Mouse (Mus musculus) stomach, postnatal 0 days (tissue): Measurements from ENCODE around the gene Pkd1l3. TPM values are rescaled to one million over a fixed set of nuclear protein-coding genes. Genes with fewer than 3 reads are reported as not detected.

Source experiments
- ATAC-seq: fragments of 200-750 bp; cut with Nextera tagmentation; 2 replicates; pipeline ENCODE4 v1.8.0; 2017; ENCODE audit not compliant: low FRiP score, low TSS enrichment
- DNase-seq: peaks from one replicate; pipeline ENCODE4 v3.0.0-alpha.2; 2016; ENCODE audit warnings: low spot score
- H3K27ac ChIP-seq: fragments of 300-500 bp; sonication (generic); replicated peaks from 2 replicates; pipeline ENCODE4 v1.5.1; 2014; ENCODE audit warnings: mild to moderate bottlenecking, control low read depth
- H3K27me3 ChIP-seq: fragments of 300-500 bp; sonication (generic); 2 replicates; pipeline ENCODE4 v1.6.1; 2014; ENCODE audit warnings: low read length; ENCODE audit not compliant: control insufficient read depth, insufficient read depth
- H3K36me3 ChIP-seq: fragments of 300-500 bp; sonication (generic); 2 replicates; pipeline ENCODE4 v1.6.1; 2014; ENCODE audit warnings: low read length, mixed read lengths; ENCODE audit not compliant: control insufficient read depth, insufficient read depth
- H3K4me1 ChIP-seq: fragments of 300-500 bp; sonication (generic); replicated peaks from 2 replicates; pipeline ENCODE4 v1.6.1; 2014; ENCODE audit warnings: antibody characterized with exemption; ENCODE audit not compliant: control insufficient read depth, insufficient read depth
- H3K4me2 ChIP-seq: fragments of 300-500 bp; sonication (generic); replicated peaks from 2 replicates; pipeline ENCODE4 v1.6.1; 2014; ENCODE audit warnings: low read depth, mild to moderate bottlenecking, control low read depth, moderate library complexity
- H3K4me3 ChIP-seq: fragments of 300-500 bp; sonication (generic); 2 replicates; pipeline ENCODE4 v1.5.1; 2014; ENCODE audit warnings: low read depth, low read length, control low read depth
- H3K9ac ChIP-seq: fragments of 300-500 bp; sonication (generic); 2 replicates; pipeline ENCODE4 v1.6.1; 2014; ENCODE audit warnings: mild to moderate bottlenecking, low read length, control low read depth, mixed read lengths
- H3K9me3 ChIP-seq: fragments of 300-500 bp; sonication (generic); 2 replicates; pipeline ENCODE4 v1.6.1; 2016; ENCODE audit warnings: low read length; ENCODE audit not compliant: control insufficient read depth
- CTCF ChIP-seq: IDR thresholded peaks from 2 replicates; pipeline ENCODE4 v1.5.1; 2016; ENCODE audit warnings: antibody characterized with exemption, low read depth, mild to moderate bottlenecking, moderate library complexity
- EP300 ChIP-seq: optimal IDR thresholded peaks from 2 replicates; pipeline ENCODE3; 2016; ENCODE audit warnings: antibody characterized with exemption
- WGBS: fragments of 180-500 bp; shearing (Covaris S2); extraction: QIAGEN DNeasy Blood & Tissue Kit; methylation state at CpG from one replicate; pipeline ENCODE4 v1.1.7; 2014; 5-methylcytosine and 5-hydroxymethylcytosine counted together
- polyA plus RNA-seq: library from polyadenylated mRNA; unstranded; fragments of >200 nt; fragmentation: Nextera tagmentation; extraction: Ambion mirVana; gene quantifications from 2 replicates; pipeline ENCODE4 v1.2.1, GENCODE M21; 2015

Gene Pkd1l3
- polyA plus RNA-seq, 1 experiment from 2014 or later = not detected

DNA sequence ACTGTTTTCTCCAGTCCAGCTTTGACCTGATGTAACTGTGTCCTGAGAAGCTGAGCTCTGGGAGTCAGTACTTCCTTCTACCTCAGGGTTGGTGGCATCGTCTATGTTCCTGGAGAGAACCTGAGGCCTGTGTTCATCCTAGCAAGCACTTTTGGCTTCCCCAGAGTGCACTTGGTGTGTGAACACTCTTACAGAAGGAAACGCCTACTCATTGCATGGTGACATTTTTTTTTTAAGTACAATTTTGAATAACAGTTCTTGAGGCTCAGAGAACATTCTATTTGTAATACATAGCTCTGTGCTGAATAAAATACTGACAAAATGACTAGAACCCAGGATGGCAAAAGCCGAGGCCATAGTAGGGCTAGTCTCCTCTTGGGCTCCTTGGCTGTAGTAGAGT is 42.5 kb downstream of the Pkd1l3 start:
- TF ChIP-seq CTCF (no peak), EP300 (no peak)
- ATAC-seq (no peak), DNase-seq (no peak)
- Histone ChIP-seq H3K36me3 (no peaks in the 10 kb centered on the region), H3K4me3 (no peak overlapping the region), H3K4me2 (no peak overlapping the region), H3K4me1 (no peaks in the 10 kb centered on the region), H3K9ac (no peak overlapping the region), H3K27ac (no peak overlapping the region), H3K9me3 (no peaks in the 10 kb centered on the region), H3K27me3 (no peaks in the 10 kb centered on the region)
- WGBS = 79% methylated on average over 3 of the region's 3 CpGs

DNA sequence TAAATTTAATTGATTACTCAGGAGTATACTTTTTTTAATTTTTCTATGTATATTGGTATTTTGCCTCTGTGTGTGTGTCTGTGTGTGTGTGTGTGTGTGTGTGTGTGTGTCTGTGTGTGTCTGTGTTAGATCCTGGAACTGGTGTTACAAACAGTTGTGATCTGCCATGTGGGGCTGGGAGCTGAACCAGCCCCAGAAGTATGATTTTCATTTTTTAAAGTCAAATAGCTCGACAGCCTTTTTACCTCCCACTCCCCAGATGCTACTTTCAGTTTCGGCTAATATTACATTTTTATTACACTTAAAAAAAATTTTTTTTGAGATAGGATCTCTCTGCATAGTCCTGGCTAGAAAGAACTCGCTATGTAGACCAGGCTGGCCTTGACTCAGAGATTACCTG is 48.0 kb downstream of the Pkd1l3 start:
- 78% methylated on average over 3 of the region's 3 CpGs for WGBS
- H3K27me3 ChIP-seq = no peaks in the 10 kb centered on the region
- no peaks in the 10 kb centered on the region for H3K4me1 ChIP-seq
- H3K4me3 ChIP-seq = no peak overlapping the region
- H3K27ac ChIP-seq = no peak overlapping the region
- TF ChIP-seq CTCF = no peak
- no peak for TF ChIP-seq EP300
- no peak overlapping the region for H3K4me2 ChIP-seq
- H3K9me3 ChIP-seq = no peaks in the 10 kb centered on the region
- H3K36me3 ChIP-seq = no peaks in the 10 kb centered on the region
- no peak for DNase-seq
- ATAC-seq = no peak
- no peak overlapping the region for H3K9ac ChIP-seq

DNA sequence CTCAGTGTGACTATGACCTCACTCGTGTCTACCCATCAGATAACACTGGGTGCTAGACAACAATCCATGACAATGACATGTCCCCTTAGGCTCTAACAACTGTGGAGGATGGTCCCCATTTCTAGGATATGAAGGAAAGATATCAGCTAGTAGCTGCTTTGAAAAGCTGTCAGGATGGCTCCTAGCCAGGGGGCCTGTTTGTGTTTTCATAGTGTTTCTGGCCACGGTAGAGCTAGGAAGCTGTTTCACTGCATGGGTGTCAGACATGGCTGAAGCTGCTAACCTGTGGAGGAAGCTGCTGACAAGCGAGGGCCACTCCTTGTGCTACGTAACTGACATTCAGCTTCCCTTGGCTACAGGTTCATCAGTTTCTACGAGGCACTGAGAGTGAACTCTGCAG is 52.3 kb downstream of the Pkd1l3 start:
- Histone ChIP-seq H3K4me2 (no peak overlapping the region), H3K27me3 (no peaks in the 10 kb centered on the region), H3K4me1 (no peaks in the 10 kb centered on the region), H3K4me3 (no peak overlapping the region), H3K27ac (no peak overlapping the region), H3K9me3 (no peaks in the 10 kb centered on the region), H3K36me3 (peaks cover 9% of the 10 kb centered on the region), H3K9ac (no peak overlapping the region)
- DNase-seq (no peak), ATAC-seq (no peak)
- no peak for TF ChIP-seq EP300
- WGBS = 76% methylated on average over 5 of the region's 5 CpGs

DNA sequence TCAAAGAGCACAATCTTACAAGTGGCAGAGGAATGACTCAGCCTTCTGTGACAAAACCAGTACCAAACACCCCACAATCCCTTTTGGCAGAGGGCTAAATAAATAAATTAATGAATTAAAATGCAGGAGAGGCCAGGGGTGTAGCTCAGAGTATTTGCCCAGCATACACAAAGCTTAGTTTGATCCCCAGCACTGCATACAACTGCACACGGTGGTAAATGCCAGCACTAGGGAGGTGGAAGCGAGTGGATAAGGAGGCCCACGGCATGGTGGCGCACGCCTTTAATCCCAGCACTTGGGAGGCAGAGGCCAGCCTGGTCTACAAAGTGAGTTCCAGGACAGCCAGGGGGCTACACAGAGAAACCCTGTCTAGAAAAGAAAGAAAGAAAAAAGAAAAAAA is 58.3 kb downstream of the Pkd1l3 start:
- Histone ChIP-seq H3K27me3 (no peaks in the 10 kb centered on the region), H3K27ac (no peak overlapping the region), H3K9ac (no peak overlapping the region), H3K4me2 (no peak overlapping the region), H3K4me3 (no peak overlapping the region), H3K9me3 (no peaks in the 10 kb centered on the region), H3K4me1 (no peaks in the 10 kb centered on the region), H3K36me3 (peaks cover 31% of the 10 kb centered on the region)
- peak; percentile 32 for DNase-seq
- TF ChIP-seq EP300 (no peak), CTCF (no peak)
- ATAC-seq = peak; percentile 80
- WGBS = 63% methylated on average over 5 of the region's 5 CpGs

DNA sequence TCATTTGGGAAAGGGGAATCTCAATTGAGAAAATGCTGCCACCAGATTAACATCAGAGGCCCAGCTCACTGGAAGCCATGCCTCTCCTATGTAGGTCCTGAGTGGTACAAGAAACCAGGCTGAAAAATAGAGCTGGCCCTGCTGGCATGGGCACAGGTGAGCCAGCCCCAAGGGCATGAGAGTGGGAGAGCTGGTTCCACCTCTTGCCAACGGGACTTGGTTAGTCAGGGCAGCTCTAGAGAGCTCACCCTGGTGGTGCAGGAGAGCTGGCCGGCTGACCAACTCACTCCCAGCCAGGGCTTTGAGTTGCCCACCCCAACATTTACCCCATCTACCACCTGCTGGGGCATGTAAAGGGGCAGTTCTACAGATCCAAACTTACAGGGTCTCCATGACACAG is 59.3 kb downstream of the Pkd1l3 start:
- H3K36me3 ChIP-seq = peaks cover 34% of the 10 kb centered on the region
- whole genome bisulfite sequencing = 76% methylated on average over 2 of the region's 2 CpGs

DNA sequence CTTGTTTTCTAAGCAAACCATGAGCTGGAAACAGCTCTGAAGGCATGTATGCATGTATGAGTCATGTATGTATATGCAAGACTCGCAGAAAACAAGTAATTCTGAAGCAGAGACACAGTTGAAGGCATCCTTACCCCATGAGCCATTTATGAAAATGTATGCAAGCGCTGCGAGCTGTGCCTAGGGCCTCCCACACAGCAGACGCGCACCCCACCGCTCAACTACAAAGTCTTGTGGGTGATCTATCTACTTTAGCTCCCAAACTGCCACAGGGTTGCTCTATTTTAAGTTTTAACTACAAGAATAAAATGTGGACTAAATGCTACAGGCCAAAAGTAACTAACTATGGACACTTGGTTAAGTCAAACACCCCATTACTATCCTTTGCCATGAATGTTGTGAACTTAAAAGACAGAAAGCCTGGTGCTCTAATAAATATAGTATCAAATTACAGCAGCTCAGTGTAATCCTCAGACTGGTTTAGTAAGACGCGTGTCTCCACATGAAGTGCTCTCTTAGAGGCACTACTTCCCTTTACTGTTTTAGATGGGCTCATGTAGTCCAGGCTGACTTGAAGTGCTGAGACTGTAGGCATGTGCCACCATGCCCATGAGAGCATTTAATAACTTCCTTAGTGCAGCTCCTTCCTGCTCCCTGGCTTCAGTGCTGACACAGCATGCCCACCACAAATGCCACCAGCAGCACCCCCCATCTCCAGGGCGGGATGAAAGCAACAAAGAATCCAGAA is 61.8 kb downstream of the Pkd1l3 start:
- no peak for DNase-seq
- no peak for ATAC-seq
- no peak overlapping the region for H3K4me2 ChIP-seq
- TF ChIP-seq EP300 (no peak), CTCF (no peak)
- 0 out of 2 replicates have a peak overlapping the region, but pooled peaks have one; percentile 9 for H3K27ac ChIP-seq
- no peaks in the 10 kb centered on the region for H3K9me3 ChIP-seq
- H3K36me3 ChIP-seq = peaks cover 37% of the 10 kb centered on the region
- no peak overlapping the region for H3K9ac ChIP-seq
- WGBS = 79% methylated on average over 9 of the region's 9 CpGs
- no peak overlapping the region for H3K4me3 ChIP-seq
- no peaks in the 10 kb centered on the region for H3K27me3 ChIP-seq
- H3K4me1 ChIP-seq = no peaks in the 10 kb centered on the region

More for the DNA sequence above, 59.3 kb downstream of the Pkd1l3 start:
- Histone ChIP-seq H3K27me3 (no peaks in the 10 kb centered on the region), H3K9ac (no peak overlapping the region), H3K4me2 (no peak overlapping the region), H3K4me3 (no peak overlapping the region), H3K27ac (no peak overlapping the region), H3K4me1 (no peaks in the 10 kb centered on the region), H3K9me3 (no peaks in the 10 kb centered on the region)
- TF ChIP-seq CTCF (no peak), EP300 (no peak)
- ATAC-seq (no peak; the same call in 1 of the 2 replicates), DNase-seq (no peak)
